Mouse (Mus musculus) cerebellum, adult 2 months (tissue): ENCODE data around the gene Gm17521. TPM values are rescaled to one million over a fixed set of nuclear protein-coding genes. Genes with fewer than 3 reads are reported as not detected.
"Not testable (repeated sequence)": the region's sequence is repeated elsewhere in the genome, so short reads cannot be mapped to it uniquely, and the experiment has no call there.

Experiments used
- DNase-seq, 2 experiments: peaks; one replicate each; pipeline ENCODE4 v3.0.0; 2021
- H3K27ac ChIP-seq: fragments of 200-500 bp; 2 replicates; pipeline ENCODE4 v1.5.1; 2012; ENCODE audit warnings: low read length, control low read depth, inconsistent platforms; ENCODE audit not compliant: insufficient read depth
- H3K27me3 ChIP-seq: fragments of 200-500 bp; 2 replicates; pipeline ENCODE4 v1.6.1; 2012; ENCODE audit warnings: inconsistent platforms, mild to moderate bottlenecking, low read length, moderate library complexity; ENCODE audit not compliant: control insufficient read depth, insufficient read depth
- H3K4me1 ChIP-seq: fragments of 200-500 bp; 2 replicates; pipeline ENCODE4 v1.6.1; 2011; ENCODE audit warnings: low read length; ENCODE audit not compliant: control insufficient read depth, insufficient read depth
- H3K4me3 ChIP-seq: fragments of 200-500 bp; replicated peaks from 2 replicates; pipeline ENCODE3; 2011; ENCODE audit warnings: mild to moderate bottlenecking, low read depth, low read length, control low read depth; ENCODE audit not compliant: insufficient read depth
- CTCF ChIP-seq: fragments of 200-500 bp; IDR thresholded peaks from 2 replicates; pipeline ENCODE4 v1.5.1; 2011; ENCODE audit warnings: low read depth, mild to moderate bottlenecking, control low read depth, low read length, moderate library complexity, borderline replicate concordance; ENCODE audit not compliant: insufficient read depth
- POLR2A ChIP-seq: fragments of 200-500 bp; IDR thresholded peaks from 2 replicates; pipeline ENCODE4 v1.6.1; 2011; ENCODE audit warnings: low read length, control low read depth, borderline replicate concordance; ENCODE audit not compliant: insufficient read depth
- WGBS: fragments of 180-500 bp; shearing (Covaris S2); methylation state at CpG from one replicate; pipeline ENCODE4 v1.1.7; 2018; 5-methylcytosine and 5-hydroxymethylcytosine counted together
- polyA plus RNA-seq: library from polyadenylated mRNA; depleted of rRNA; stranded (reverse); fragments of >200 nt; gene quantifications from 2 replicates; pipeline ENCODE4 v1.2.3, GENCODE M21; 2012; rRNA removed

Gm17521 gene
- polyA plus RNA-seq, result not detected in 2 replicates

DNA sequence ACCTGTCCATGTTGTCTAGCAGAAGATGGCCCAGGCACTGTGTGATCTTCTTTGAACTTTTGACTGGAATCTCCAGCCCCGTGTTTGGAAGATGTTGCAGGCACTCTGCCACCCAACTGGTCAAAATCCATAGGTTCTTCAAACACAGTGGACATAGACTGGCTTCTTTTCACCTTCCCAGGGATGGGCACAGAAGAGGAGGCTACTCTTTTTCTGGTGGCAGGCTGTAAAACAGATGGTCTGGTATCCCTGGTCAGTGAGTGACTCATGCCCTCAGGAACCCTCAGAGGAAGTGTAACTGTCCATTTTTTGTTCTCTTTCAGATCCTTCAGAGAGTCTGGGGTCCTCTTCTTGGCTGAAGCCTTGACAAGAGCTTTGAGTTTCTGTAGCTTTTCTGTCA is at the start of gene Gm17521:
Gene Gm17521 (minus strand): TSS at position 101 of the 400 bp plus-strand sequence.
- WGBS, result 45% methylated on average over 1 of the region's 1 CpGs
- DNase-seq, H3K4me1 ChIP-seq, H3K27me3 ChIP-seq, H3K4me3 ChIP-seq, H3K27ac ChIP-seq: not testable (repeated sequence)

DNA sequence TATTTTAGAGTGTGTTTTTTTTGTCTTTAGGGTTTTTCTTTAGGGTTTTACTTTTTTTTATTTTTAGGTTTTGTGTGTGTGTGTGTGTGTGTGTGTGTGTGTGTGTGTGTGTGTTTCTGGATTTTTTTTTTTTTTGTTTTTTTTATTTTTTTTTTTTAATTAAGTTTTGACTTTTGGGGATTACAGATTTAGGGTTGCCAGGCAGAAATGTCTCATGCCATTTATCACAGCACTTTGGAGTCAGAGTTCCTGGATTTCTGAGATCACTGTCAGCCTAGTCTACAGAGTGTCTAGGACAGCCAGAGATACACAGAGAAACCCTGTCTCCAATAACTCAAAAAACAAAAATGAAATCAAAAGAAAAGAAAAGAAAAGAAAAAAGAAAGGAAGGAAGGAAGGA is 14.5 kb upstream of the Gm17521 start:
- Histone ChIP-seq H3K4me1 (no peaks in the 10 kb centered on the region), H3K27ac (no peak overlapping the region), H3K4me3 (no peak overlapping the region), H3K27me3 (no peaks in the 10 kb centered on the region)
- DNase-seq, result no peak
- TF ChIP-seq CTCF, result no peak
- no peak for TF ChIP-seq POLR2A

GRCm38 (mm10) chrX:123043516-123043915 is 14.0 kb upstream of the Gm17521 start:
- Histone ChIP-seq H3K27ac (no peak overlapping the region), H3K4me1 (no peaks in the 10 kb centered on the region), H3K4me3 (no peak overlapping the region), H3K27me3 (no peaks in the 10 kb centered on the region)
- TF ChIP-seq POLR2A (no peak), CTCF (no peak)
- no peak for DNase-seq
- WGBS, result 74% methylated on average over 4 of the region's 4 CpGs

Other genes with a start within 250 kb of the Gm17521 start
- 6.6 and 6.8 TPM in 2 replicates for gene Cldn34c1, start 73.8 kb upstream of the Gm17521 start, polyA plus RNA-seq
- not detected in 2 replicates for gene Srsx, start 192.8 kb upstream of the Gm17521 start, polyA plus RNA-seq
- not detected in 2 replicates for gene Gm17577, start 217.2 kb upstream of the Gm17521 start, polyA plus RNA-seq